Mouse (Mus musculus) ZHBTc4 (cell line): ENCODE results near the gene Lmx1b.
A peak's percentile ranks its signal among the peaks of the same experiment; 100 is the strongest.

Source experiments
- DNase-seq: peaks from one replicate; pipeline ENCODE4 v3.0.0-alpha.2; 2011; ENCODE audit warnings: low read depth, low spot score

Lmx1b gene

GRCm38 (mm10) chr2:33582457-33583060, 57.8 kb downstream of the Lmx1b start:
- no peak for DNase-seq

DNA sequence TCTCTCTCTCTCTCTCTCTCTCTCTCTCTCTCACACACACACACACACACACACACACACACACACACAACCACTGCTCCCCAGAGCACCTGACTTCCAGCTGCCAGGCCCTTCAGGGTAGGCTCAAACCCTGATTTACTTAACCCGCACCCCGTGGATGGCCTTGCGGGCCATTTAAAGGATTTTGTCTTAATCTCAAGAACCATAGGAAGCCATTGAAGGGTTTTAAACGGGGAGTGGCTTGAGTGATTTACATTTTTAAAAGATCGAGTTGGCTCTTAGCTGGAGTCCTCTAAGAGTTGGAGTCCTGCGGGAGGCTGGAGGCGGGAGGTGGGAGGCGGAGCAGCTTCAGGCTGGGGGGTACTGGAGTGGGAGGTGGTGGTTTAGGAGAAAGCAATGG, 58.4 kb downstream of the Lmx1b start:
- peak; percentile 51 for DNase-seq

- DNase-seq: peak; percentile 72
Measured at GRCm38 (mm10) chr2:33581449-33581777, 58.9 kb downstream of the Lmx1b start.

DNA sequence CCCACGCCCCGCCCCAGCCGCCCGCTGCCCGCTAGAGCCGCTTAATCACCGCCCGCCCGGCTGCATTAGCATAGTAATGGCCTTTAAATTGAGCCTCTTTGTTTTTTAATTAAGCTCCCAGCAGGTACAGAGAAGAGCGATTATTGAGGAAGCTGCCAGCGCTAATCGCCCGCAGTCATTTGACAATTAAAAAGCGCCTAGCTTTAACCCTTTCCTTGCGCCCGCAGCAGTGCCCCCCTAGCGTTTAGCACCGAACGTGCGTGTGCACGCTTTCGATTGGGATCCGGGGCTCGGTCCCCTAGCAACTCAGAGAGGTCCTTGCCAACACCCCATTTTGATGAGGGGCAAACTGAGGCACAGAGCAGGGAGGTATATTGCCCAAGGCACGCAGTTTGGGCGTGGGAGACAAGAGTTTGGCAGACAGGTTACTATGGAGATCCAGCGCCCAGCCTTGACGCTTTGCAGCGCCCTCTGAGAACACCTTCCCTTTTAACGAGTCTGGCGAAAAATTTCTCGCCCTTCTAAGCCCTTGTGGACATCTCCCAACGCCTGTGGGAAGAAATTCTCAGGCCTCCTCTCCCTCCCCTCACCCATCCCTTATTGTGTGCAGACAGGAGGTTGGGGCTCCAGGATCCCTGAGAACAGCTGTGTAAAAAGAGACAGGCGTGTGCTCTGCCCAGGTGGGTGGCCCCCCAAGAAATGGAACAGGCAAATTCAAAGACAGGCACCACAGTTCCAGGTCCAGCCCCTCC, 59.4 kb downstream of the Lmx1b start:
- peak; percentile 82 for DNase-seq

- DNase-seq: peak; percentile 23
Measured at GRCm38 (mm10) chr2:33575406-33575805, 64.9 kb downstream of the Lmx1b start.

DNA sequence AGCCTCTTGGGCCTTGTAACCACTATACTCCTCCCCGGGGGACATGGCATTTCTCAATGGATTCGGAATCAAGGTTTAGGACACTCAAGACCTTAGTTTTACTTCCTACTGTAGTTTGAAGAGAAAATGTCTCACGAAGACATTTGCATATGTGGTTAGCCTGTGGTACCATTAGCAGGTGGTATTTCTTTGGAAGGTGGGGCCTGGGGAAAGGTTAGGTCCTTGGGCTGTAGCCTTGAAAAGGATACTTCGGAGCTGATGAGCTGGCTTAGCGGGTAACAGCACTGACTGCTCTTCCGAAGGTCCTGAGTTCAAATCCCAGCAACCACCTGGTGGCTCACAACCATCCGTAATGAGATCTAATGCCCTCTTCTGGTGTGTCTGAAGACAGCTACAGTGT, 67.2 kb downstream of the Lmx1b start:
- DNase-seq: no peak

DNA sequence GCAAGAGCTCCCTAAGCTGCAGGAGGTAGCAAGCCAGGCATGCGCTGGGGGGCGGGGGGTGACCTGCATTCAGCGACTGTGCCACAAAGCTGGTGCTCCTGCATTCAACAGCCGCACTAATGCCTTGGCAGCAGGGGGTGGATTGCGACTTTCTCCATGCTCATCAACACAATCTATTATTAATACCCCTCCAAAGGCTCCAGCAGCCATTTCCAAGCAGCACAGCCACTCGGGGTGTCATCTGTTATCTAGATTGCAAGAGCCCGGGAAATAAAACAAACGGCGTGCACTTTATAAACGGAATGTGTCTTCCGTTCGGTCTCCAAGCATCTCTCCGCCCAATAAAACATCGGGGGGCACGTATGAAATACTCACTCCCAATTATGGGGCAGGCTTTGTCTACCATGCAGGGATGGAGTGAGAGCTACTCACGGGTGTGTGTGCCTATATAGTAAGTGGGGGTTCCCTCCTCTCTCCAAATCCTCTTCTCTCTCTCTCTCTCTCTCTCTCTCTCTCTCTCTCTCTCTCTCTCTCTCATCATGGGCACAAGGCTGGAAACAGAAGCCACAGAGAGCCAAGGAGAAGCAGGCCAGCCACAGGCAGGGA, 69.0 kb downstream of the Lmx1b start:
- DNase-seq: no peak

- no peak for DNase-seq
Measured at GRCm38 (mm10) chr2:33569698-33570097, 70.6 kb downstream of the Lmx1b start.

GRCm38 (mm10) chr2:33569240-33569639, 71.1 kb downstream of the Lmx1b start:
- DNase-seq: peak; percentile 65

DNA sequence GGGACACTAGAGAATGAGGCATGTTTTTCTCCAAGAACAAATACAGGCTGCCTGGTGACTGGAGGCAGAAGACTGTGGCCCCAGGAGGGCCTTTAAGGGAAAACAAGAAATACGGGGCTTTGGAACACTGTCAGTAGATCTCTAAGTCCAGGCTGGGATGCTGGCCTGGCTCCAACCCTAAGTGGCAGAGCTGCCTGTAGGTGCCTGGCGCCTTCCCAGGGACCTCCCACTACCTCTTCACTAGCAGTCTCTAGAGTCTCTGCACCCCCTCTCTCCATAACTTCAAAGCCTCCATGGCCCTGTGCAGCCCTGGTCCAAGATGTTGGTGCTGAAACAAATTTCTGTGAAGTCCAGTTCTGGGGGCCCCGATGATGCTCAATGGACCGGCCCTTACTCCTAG, 74.4 kb downstream of the Lmx1b start:
- no peak for DNase-seq

- no peak for DNase-seq
Measured at GRCm38 (mm10) chr2:33564748-33565147, 75.6 kb downstream of the Lmx1b start.

DNA sequence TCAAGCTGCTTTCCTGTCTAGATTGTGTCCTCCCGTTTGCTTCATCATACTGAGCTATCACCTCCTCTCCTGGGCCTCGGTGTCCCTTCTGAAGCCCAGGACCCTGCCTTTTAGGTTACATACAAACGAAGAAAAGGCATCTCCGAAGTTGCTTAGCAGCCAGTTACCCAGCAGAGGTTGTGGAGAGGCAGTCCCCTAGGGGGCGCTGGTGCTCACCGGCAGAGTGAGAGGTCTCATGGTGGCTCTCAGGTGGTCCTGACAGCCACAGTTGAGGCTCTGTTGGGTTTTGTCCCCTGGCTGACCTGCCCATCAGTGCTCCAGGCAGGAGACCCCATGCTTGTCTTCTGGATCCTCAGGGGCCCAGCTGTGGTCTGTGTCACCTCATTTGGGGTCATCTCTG, 80.6 kb downstream of the Lmx1b start:
- DNase-seq: peak; percentile 78

DNA sequence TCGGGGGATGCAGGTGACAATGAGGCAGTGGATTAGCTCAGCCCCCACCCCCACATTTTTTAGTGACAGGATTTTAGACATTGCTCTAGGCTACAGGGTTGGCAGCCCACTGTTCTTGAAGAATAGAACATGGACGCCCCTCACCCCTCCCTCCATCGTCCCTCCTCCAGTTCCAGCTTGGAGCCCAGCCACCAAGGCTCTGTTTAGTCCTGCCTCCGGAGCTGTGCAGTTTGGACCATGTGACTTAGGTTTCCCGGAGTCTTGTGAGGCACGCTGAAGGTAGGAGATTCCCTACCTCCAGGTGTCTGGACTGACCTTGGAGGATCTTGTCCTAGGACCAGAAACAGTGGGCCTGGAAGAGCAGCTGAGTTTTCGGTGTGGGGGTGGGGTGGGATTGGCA, 81.0 kb downstream of the Lmx1b start:
- DNase-seq: peak; percentile 27

GRCm38 (mm10) chr2:33558233-33558632, 82.1 kb downstream of the Lmx1b start:
- peak; percentile 74 for DNase-seq

DNA sequence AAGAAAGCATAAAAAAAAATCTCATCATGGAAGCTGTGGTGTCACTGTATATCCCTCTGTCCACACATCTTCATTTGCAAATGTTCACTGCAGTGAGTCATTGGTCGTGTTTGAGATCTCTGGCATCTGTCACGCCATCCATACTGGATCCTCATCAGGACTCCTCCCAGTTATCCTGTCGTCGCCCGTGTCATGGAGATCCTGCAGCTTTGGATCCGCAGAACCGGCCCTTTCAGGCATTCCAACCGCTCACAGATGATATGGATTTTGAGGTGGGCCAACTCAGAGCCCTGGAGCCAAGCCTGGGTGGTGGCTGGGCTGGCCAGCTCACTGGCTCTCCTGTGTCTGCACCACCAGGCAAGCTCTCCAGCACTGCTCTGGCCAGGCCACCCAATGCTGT, 84.7 kb downstream of the Lmx1b start:
- DNase-seq: no peak

- peak; percentile 83 for DNase-seq
Measured at GRCm38 (mm10) chr2:33552672-33553071, 87.6 kb downstream of the Lmx1b start.

- DNase-seq: no peak
Measured at GRCm38 (mm10) chr2:33547595-33547994, 92.7 kb downstream of the Lmx1b start.

DNA sequence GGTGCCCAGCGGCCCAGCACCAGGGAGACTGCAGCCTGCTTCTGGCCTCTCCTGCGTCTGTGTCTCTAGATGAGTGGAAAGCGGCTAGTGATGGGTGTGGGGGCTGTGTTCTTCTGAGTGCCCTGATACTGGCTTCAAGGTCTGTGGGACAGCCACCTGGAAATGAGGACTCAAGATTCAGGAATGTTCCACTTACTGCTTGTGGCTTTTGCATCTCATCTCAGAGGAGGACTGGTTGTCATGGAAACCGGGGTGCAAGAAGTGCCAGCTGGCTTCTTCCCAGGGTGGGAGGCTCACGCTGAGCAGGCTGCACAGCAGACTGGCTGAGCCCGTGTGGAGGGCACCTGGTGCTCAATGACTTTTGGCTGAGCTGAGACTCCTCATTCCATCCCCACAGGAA, 93.4 kb downstream of the Lmx1b start:
- peak; percentile 32 for DNase-seq

DNA sequence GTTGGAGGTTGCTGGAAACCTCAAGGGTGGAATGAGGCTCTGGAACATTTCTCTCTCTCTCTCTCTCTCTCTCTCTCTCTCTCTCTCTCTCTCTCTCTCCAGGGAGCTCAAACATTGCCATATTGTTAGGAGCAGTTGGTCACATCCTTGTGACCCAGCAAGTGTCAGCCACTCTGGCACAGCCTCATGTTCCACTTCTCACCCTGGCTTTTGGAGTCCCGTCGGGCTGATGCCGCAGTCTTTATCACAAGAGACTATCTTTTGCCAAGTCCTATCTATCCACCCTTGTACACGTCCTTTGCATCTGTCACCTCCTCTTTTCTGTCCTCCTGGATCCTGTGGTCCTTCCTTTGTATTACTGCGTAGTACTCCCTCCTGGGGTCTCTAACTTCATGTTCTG, 94.3 kb downstream of the Lmx1b start:
- no peak for DNase-seq

DNA sequence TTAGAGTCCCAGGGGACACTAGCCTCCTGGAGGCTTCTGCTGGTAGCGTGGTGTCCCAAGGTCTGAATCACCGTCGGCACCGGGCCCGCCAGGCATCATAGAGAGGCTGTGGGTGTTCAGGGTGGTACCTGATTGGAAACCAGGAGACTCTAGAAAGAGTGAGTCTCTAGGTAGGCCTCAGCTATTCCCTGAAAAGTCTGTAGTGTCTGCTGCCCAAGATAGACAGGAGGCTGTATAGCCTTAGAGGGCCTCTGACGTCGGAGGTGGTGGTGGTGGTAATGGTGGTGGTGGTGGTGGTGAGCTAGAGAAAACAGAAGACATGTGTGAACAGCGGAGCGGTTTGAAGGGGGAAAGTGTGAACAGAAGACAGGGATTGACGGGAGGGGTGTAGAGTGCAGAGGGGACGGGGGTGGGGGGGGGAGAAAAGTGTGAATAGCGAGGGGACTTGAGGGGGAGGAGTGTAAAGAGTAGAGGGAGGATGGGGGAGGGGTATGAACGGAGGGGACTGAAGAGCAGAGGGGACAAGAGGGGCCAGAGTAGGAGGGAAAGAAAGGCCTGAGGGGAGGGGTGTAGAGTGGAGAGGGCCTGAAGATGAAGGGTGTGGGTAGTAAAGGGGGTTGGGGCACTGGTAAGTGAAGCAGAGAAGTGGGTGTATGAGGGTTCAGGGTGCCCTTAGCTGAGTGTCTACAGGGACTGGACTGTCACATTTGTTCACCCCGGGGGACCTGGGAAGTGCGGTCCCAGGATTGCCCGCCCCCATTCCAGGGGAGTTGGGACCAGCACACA, 95.3 kb downstream of the Lmx1b start:
- no peak for DNase-seq

DNA sequence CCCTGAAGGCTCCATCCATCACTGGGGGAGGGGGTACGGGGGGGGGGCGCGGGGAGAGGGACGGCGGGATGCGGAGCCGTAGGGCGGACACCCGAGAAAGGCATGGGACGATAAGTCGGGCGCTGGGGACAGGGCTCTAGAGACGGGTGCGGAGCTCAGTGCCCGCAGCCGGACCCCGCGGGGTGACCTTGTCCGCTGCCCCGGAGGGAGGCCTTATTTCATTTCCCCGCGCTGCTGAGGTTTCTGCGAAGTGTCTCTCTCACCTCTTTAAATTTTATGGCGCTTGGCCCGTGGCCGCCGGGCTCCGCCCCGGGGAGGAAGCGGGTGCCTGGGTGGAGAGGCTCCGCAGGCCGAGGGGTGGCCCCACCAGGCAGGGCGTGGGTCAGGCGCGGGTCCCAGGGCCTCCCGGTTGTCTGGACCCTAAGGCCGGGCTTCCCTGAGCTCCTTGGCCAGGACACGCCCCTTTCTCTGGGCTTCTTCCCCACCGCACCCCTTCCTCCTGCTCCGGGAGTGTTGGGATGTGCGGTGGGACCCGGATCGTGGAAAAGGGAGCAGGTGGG, 96.0 kb downstream of the Lmx1b start:
- DNase-seq: peak; percentile 31
